Mouse (Mus musculus) liver, embryonic 16.5 days (tissue): Measurements from ENCODE around the gene Gpalpp1. TPM values are rescaled to one million over a fixed set of nuclear protein-coding genes. Genes with fewer than 3 reads are reported as not detected.

ENCODE experiments used
- ATAC-seq: fragments of 200-750 bp; cut with Nextera tagmentation; 2 replicates; pipeline ENCODE4 v1.8.0; 2017; ENCODE audit warnings: low read depth, mild to moderate bottlenecking, moderate number of reproducible peaks, moderate library complexity
- H3K27ac ChIP-seq: fragments of 300-500 bp; sonication (generic); 2 replicates; pipeline ENCODE4 v1.5.1; 2014; ENCODE audit warnings: mild to moderate bottlenecking, low read length
- H3K27me3 ChIP-seq: fragments of 300-500 bp; sonication (generic); 2 replicates; pipeline ENCODE4 v1.6.1; 2014; ENCODE audit warnings: low read depth, low read length, mixed read lengths; ENCODE audit not compliant: control insufficient read depth, insufficient read depth
- H3K36me3 ChIP-seq: fragments of 300-500 bp; sonication (generic); 2 replicates; pipeline ENCODE4 v1.6.1; 2014; ENCODE audit warnings: mild to moderate bottlenecking; ENCODE audit not compliant: control insufficient read depth, insufficient read depth
- H3K4me1 ChIP-seq: fragments of 300-500 bp; sonication (generic); 2 replicates; pipeline ENCODE4 v1.6.1; 2014; ENCODE audit warnings: low read depth, low read length, mixed read lengths; ENCODE audit not compliant: control insufficient read depth
- H3K4me2 ChIP-seq: fragments of 300-500 bp; sonication (generic); 2 replicates; pipeline ENCODE4 v1.6.1; 2014; ENCODE audit warnings: low read depth, low read length, mixed read lengths
- H3K4me3 ChIP-seq: fragments of 300-500 bp; sonication (generic); 2 replicates; pipeline ENCODE4 v1.5.1; 2014; ENCODE audit warnings: low read depth, mild to moderate bottlenecking, low read length
- H3K9ac ChIP-seq: fragments of 300-500 bp; sonication (generic); 2 replicates; pipeline ENCODE4 v1.6.1; 2014; ENCODE audit warnings: low read depth, low read length
- H3K9me3 ChIP-seq: fragments of 300-500 bp; sonication (generic); replicated peaks from 2 replicates; pipeline ENCODE4 v1.6.1; 2016; ENCODE audit warnings: low read length; ENCODE audit not compliant: control insufficient read depth
- WGBS: fragments of 180-500 bp; shearing (Covaris S2); extraction: QIAGEN DNeasy Blood & Tissue Kit; methylation state at CpG from one replicate; pipeline ENCODE4 v1.1.7; 2014; ENCODE audit not compliant: insufficient replicate concordance; 5-methylcytosine and 5-hydroxymethylcytosine counted together
- polyA plus RNA-seq: library from polyadenylated mRNA; unstranded; fragments of >200 nt; fragmentation: Nextera tagmentation; extraction: Ambion mirVana; gene quantifications from 2 replicates; pipeline ENCODE4 v1.2.1, GENCODE M21; 2015

The Gpalpp1 gene
- polyA plus RNA-seq, 1 experiment from 2014 or later, result 4.5 TPM

DNA sequence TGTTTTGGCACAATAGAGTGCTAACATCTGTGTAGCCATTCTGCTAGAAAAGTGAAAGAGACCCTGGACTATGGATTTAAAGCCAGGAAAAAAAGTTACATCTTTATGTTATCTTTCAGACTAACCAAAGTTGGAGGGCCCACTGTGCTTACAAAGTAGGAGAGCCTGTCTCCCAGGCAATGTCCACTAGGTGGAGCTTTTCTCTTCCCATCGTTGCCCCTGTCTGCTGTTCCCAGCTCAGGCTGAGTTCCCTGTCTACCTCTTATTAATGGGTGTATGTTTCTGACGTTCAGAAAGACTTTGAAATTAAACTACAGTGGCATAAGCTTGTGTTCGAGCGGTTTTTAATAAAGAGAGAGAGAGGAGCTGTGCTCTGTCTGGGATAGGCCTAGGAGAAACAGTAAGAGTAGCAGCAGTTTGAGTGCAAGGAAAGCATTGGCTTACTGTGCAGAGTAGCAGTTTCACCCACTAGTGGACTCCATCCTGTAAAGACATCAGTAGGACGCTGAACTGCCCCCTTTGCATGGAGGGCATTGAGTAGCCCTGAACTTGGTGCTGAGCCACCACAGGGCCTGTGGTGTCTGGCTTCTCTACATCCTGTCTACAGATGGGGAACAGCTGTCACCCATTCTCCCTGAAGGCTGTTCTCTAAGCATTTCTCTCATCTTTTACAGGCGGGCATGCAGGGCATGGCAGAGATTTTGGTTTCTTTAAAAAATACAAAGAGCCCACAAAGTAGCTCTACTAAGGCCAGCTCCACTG is 11.5 kb upstream of the Gpalpp1 start:
- Histone ChIP-seq H3K9ac (no peak overlapping the region), H3K27me3 (no peaks in the 10 kb centered on the region), H3K4me3 (no peak overlapping the region), H3K4me1 (no peaks in the 10 kb centered on the region), H3K36me3 (peaks cover 21% of the 10 kb centered on the region), H3K9me3 (no peaks in the 10 kb centered on the region), H3K27ac (no peak overlapping the region), H3K4me2 (no peak overlapping the region)
- no peak for ATAC-seq
- WGBS, result 43% methylated on average over 6 of the region's 6 CpGs

DNA sequence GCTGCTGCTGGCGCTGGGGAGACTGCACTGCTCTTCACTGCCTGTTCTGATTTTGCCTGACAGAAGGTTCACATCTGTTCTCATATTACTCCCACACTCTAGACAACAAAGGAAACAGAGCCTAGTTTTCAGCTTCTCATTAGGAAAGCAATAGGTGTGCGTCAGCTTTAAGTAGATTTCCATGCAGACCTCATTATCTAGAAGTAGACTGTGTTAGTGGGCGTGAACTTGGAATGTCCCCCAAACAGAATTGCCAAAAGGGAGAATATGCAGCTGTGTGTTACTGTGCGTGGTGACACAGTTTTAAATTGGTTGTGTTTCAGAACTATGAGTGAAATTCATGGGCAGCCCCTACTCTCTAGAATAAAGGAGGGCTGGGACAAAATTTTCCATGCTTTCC is 9.9 kb upstream of the Gpalpp1 start:
- no peak for ATAC-seq
- H3K9ac ChIP-seq, result no peak overlapping the region
- 76% methylated on average over 4 of the region's 4 CpGs for WGBS
- no peaks in the 10 kb centered on the region for H3K27me3 ChIP-seq
- no peak overlapping the region for H3K4me2 ChIP-seq
- no peaks in the 10 kb centered on the region for H3K4me1 ChIP-seq
- peaks cover 10% of the 10 kb centered on the region; the same call in 1 of the 2 replicates for H3K36me3 ChIP-seq
- no peaks in the 10 kb centered on the region for H3K9me3 ChIP-seq
- no peak overlapping the region for H3K4me3 ChIP-seq
- no peak overlapping the region for H3K27ac ChIP-seq

DNA sequence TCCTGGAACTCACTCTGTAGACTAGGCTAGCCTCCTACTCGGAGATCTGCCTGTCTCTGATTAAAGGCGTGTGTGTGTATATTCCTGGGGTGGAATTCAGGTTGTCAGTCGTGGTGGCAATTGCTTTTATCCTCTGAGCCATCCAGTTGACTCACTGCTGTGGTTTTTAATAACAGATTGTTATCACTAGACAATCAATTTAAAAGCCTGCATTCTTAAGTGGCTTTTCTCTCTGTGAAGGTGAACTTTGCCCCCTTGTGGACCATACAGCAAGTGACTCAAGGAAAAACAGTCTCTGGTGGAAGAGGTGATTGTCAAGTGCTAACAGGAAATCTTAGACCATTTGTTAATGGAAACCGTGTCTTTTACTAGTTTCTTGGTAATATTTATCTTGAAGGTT is 8.4 kb upstream of the Gpalpp1 start:
- H3K4me2 ChIP-seq, result no peak overlapping the region
- 37% methylated on average over 4 of the region's 4 CpGs for WGBS
- no peak overlapping the region for H3K9ac ChIP-seq
- H3K36me3 ChIP-seq, result peaks cover 15% of the 10 kb centered on the region
- H3K4me3 ChIP-seq, result no peak overlapping the region
- H3K9me3 ChIP-seq, result no peaks in the 10 kb centered on the region
- H3K27me3 ChIP-seq, result no peaks in the 10 kb centered on the region
- ATAC-seq, result no peak
- H3K4me1 ChIP-seq, result no peaks in the 10 kb centered on the region
- H3K27ac ChIP-seq, result no peak overlapping the region

DNA sequence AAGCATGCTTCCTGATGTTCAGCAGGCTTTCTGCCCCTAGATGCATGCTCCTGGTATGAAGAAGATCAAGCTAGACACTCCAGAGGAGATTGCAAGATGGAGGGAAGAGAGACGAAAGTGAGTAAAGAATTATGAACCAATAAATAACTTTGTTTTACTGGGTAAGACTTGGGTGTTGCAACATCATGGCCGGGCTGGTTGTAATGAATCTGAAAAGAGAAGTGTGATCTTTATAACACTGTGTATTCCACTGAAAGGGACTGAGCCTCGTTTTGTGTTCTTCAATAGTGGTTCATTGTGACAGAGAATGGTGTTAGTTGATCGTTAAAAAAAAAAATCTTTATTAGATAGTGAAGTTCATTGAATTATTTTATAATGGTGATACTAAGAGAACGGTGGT is 5.2 kb upstream of the Gpalpp1 start:
- Histone ChIP-seq H3K27ac (no peak overlapping the region), H3K9me3 (no peaks in the 10 kb centered on the region), H3K36me3 (peaks cover 15% of the 10 kb centered on the region), H3K4me1 (peaks cover 3% of the 10 kb centered on the region; the same call in 1 of the 2 replicates), H3K4me2 (no peak overlapping the region), H3K9ac (no peak overlapping the region), H3K4me3 (no peak overlapping the region), H3K27me3 (no peaks in the 10 kb centered on the region)
- 71% methylated on average over 5 of the region's 5 CpGs for WGBS
- ATAC-seq, result no peak

DNA sequence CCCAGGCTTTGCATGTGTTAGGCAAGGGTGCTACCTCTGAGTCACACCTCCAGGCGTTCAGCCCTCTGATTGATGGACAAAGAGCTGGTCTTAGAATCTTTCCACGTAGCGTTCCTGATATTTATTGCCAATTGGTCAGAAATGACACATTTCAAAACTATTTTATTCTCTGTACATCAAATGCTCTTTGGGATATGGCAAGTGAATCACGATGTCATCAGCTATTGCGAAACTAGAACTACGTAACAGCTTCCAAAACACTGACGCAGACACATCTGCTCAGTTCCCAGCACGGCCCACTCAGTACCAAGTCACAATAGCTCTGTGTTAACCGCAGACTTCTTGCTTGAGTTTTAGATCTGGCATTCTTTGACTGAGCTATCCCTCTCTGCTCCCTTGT is 11.0 kb downstream of the Gpalpp1 start:
- Histone ChIP-seq H3K9ac (no peak overlapping the region), H3K27me3 (no peaks in the 10 kb centered on the region), H3K36me3 (peaks cover 6% of the 10 kb centered on the region), H3K4me1 (no peaks in the 10 kb centered on the region), H3K4me3 (no peak overlapping the region), H3K4me2 (no peak overlapping the region), H3K27ac (no peak overlapping the region), H3K9me3 (no peaks in the 10 kb centered on the region)
- ATAC-seq, result no peak
- WGBS, result 78% methylated on average over 9 of the region's 9 CpGs

DNA sequence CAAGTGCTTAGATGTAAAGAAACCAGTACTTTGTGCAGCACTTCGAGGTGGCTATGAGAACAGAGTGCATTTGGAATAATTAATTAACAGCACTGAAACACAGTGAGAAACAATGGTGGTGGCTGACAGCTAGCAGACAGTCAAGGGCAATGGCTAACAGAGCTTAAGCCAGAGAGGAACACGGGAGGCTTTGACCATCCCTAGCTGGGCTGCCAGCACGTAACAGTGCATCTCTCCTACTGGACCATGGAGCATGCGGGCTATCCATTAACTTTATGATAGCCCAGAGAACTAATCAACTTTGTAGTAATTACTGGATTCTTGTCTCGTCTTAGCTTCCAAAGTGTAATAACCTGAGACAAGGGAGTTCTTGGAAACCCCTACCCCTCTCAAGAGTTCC is 12.7 kb downstream of the Gpalpp1 start:
- Histone ChIP-seq H3K4me2 (no peak overlapping the region), H3K4me1 (no peaks in the 10 kb centered on the region), H3K27me3 (no peaks in the 10 kb centered on the region), H3K27ac (no peak overlapping the region), H3K9me3 (no peaks in the 10 kb centered on the region), H3K36me3 (peaks cover 6% of the 10 kb centered on the region), H3K4me3 (no peak overlapping the region), H3K9ac (no peak overlapping the region)
- 77% methylated on average over 5 of the region's 5 CpGs for WGBS
- ATAC-seq, result no peak

DNA sequence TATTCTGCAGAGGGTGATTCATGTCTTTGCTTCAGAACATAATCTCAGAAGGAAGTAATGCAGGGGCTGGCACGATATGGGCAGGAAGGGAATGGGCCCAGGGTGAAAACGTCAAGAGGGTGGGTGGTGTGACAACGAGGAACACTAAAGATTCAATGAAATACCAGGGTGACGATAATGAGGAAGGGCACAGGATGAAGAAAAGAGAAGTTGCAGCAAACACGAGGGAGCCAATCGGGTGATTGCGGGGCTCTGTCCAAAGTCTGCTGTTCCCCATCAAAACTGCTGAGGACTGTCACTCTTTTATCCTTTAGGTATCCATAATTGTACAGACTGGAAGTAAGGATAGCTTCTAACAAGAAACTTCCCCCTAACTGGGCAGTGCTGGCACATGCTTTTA is 13.3 kb downstream of the Gpalpp1 start:
- Histone ChIP-seq H3K36me3 (peaks cover 6% of the 10 kb centered on the region), H3K27me3 (no peaks in the 10 kb centered on the region)

DNA sequence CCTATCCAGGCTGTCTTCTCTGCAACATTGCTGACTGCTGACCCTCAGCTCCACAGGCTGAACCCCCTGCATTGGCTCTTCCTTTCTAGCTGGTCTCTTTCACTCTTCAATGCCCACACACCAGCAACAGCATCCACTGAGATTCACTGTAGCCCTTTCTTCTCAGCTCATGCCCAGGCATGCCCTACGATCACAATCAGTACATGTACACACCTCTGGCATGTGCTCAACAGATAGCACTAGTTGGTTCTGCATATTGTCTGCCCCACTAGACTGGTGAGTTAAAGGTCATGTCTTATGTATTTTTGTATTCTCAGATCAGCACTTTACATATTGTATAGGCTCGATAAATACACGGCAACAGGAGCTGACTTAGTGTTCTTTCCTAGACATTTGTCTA is 26.4 kb downstream of the Gpalpp1 start:
- WGBS, result 53% methylated on average over 3 of the region's 3 CpGs
- ATAC-seq, result no peak
- no peaks in the 10 kb centered on the region for H3K27me3 ChIP-seq

More for the DNA sequence above, 13.3 kb downstream of the Gpalpp1 start:
- Histone ChIP-seq H3K4me2 (no peak overlapping the region), H3K9ac (no peak overlapping the region), H3K4me3 (no peak overlapping the region), H3K4me1 (no peaks in the 10 kb centered on the region), H3K9me3 (no peaks in the 10 kb centered on the region), H3K27ac (no peak overlapping the region)
- no peak for ATAC-seq
- WGBS, result 62% methylated on average over 7 of the region's 7 CpGs

DNA sequence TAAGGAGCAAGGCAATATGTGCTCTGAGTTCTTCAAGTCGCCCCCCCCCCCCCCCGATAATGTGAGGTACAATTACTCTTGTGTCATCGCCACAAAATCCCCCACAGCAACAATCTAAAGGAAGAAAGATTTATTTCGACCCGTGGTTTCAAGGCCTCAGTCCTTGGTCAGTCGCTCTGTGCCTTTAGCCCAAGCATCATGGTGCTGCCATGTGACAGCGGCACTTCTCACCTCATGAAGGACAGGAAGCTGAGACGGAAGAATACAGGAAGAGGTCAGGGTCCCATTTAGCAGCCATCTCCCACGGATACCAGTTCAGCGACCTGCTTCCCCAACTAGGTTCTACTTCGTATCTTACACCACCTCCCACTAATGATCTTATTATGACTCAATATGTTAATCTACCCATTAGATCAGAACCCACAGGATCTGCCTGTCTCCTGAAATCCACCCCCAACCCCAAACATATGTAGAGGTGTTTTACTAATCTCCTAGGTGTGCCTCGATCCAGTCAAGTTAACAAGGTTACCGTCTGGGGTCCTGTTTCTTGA is 28.4 kb downstream of the Gpalpp1 start:
- Histone ChIP-seq H3K4me2 (no peak overlapping the region), H3K27me3 (no peaks in the 10 kb centered on the region), H3K4me3 (no peak overlapping the region), H3K4me1 (no peaks in the 10 kb centered on the region), H3K9me3 (no peaks in the 10 kb centered on the region), H3K27ac (no peak overlapping the region), H3K9ac (no peak overlapping the region), H3K36me3 (no peaks in the 10 kb centered on the region)
- 69% methylated on average over 13 of the region's 13 CpGs for WGBS
- ATAC-seq, result no peak

More for the DNA sequence above, 26.4 kb downstream of the Gpalpp1 start:
- no peak overlapping the region for H3K27ac ChIP-seq
- no peak overlapping the region for H3K4me3 ChIP-seq
- H3K9ac ChIP-seq, result no peak overlapping the region
- H3K4me1 ChIP-seq, result no peaks in the 10 kb centered on the region
- no peaks in the 10 kb centered on the region for H3K36me3 ChIP-seq
- H3K4me2 ChIP-seq, result no peak overlapping the region
- H3K9me3 ChIP-seq, result no peaks in the 10 kb centered on the region
